Mouse (Mus musculus): ENCODE measurements around the gene AI661453.
"Not testable (repeated sequence)": the region's sequence is repeated elsewhere in the genome, so short reads cannot be mapped to it uniquely, and the experiment has no call there.

The AI661453 gene

GRCm38 (mm10) chr17:47501946-47502706 lies 65.7 kb downstream of the AI661453 start, which contains the start of gene Taf8:
Taf8 (minus strand) TSS chr17:47502292.
- ATAC-seq (ENCODE audit: low TSS enrichment) = peak; percentile 94

- not testable (repeated sequence) for ATAC-seq (ENCODE audit: low TSS enrichment)
Observed at GRCm38 (mm10) chr17:47502707-47503045, 66.3 kb downstream of the AI661453 start.

- ATAC-seq (ENCODE audit: low TSS enrichment) = no peak
Observed at GRCm38 (mm10) chr17:47503689-47504088, 67.3 kb downstream of the AI661453 start.

- no peak for ATAC-seq (ENCODE audit: low TSS enrichment)
Observed at GRCm38 (mm10) chr17:47504228-47504627, 67.8 kb downstream of the AI661453 start.

- peak; percentile 18; the same call in 1 of the 2 replicates for ATAC-seq (ENCODE audit: low TSS enrichment)
Observed at GRCm38 (mm10) chr17:47504941-47505346, 68.5 kb downstream of the AI661453 start, which contains the start of gene Ccnd3. Ccnd3 (plus strand) TSS chr17:47505051.

- no peak for ATAC-seq (ENCODE audit: low TSS enrichment)
Observed at GRCm38 (mm10) chr17:47505566-47505965, 69.2 kb downstream of the AI661453 start.

GRCm38 (mm10) chr17:47506042-47506441 lies 69.6 kb downstream of the AI661453 start:
- ATAC-seq (ENCODE audit: low TSS enrichment) = no peak

- ATAC-seq (ENCODE audit: low TSS enrichment) = no peak
Observed at GRCm38 (mm10) chr17:47506697-47507096, 70.3 kb downstream of the AI661453 start.

- no peak for ATAC-seq (ENCODE audit: low TSS enrichment)
Observed at GRCm38 (mm10) chr17:47507523-47507922, 71.1 kb downstream of the AI661453 start.

GRCm38 (mm10) chr17:47508012-47508608 lies 71.7 kb downstream of the AI661453 start:
- ATAC-seq (ENCODE audit: low TSS enrichment) = peak; percentile 48

- no peak for ATAC-seq (ENCODE audit: low TSS enrichment)
Observed at GRCm38 (mm10) chr17:47509031-47509705, 72.8 kb downstream of the AI661453 start.

GRCm38 (mm10) chr17:47511111-47512020 lies 75.0 kb downstream of the AI661453 start:
- ATAC-seq (ENCODE audit: low TSS enrichment) = peak; percentile 91

- ATAC-seq (ENCODE audit: low TSS enrichment) = no peak
Observed at GRCm38 (mm10) chr17:47512956-47513775, 76.8 kb downstream of the AI661453 start.

- no peak for ATAC-seq (ENCODE audit: low TSS enrichment)
Observed at GRCm38 (mm10) chr17:47515180-47515844, 78.9 kb downstream of the AI661453 start.

- ATAC-seq (ENCODE audit: low TSS enrichment) = no peak
Observed at GRCm38 (mm10) chr17:47516232-47516631, 79.8 kb downstream of the AI661453 start.

- no peak for ATAC-seq (ENCODE audit: low TSS enrichment)
Observed at GRCm38 (mm10) chr17:47518205-47518604, 81.8 kb downstream of the AI661453 start.
